Mouse (Mus musculus): ENCODE data around the gene Zdhhc18. TPM values are rescaled to one million over a fixed set of nuclear protein-coding genes. Genes with fewer than 3 reads are reported as not detected.

The Zdhhc18 gene
- polyA plus RNA-seq, 1 experiment from 2014 or later = 4.9 TPM

DNA sequence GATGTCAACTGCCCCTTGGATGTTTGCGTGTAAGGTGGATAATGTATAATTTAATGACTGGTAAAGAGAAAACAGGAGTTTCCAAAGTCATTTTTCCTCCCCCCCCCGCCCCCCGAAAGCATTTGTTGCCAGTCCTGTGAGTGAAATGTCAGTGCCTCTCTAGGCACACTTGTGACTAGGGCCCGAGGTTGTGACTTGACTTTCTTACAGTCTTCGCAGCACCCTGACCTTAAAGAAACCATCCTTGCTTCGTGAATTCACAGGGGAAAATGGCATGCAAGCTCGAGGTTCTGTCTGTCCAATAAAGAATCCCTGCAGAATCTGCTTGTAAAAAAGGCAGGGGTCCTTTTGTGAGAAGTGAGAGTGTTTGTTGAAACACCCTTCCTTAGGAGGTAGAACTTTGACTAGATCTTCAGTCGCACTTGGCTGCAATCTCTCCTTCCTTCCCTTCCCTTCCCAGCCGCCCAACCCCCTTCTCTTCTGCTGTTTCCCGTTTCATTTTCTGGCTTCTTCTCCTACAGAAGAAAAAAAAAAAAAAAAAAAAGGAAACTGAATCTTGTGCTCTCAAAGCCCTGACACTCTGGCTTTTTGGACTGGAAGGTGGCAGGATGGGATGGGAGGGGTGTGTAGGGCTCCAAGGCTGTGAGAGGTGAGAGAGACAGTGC, 23.8 kb upstream of the Zdhhc18 start:
- no peaks in the 10 kb centered on the region for H3K36me3 ChIP-seq
- ATAC-seq (replicated peaks) = no peak
- peak overlapping the region; percentile 79; the same call in 1 of the 2 replicates for H3K4me2 ChIP-seq (replicated peaks)
- 37% methylated on average over 10 of the region's 10 CpGs for WGBS
- H3K4me1 ChIP-seq = peaks cover 57% of the 10 kb centered on the region
- no peaks in the 10 kb centered on the region for H3K27me3 ChIP-seq
- H3K4me3 ChIP-seq = no peak overlapping the region
- H3K9ac ChIP-seq (replicated peaks) = peak overlapping the region; percentile 87; the same call in 1 of the 2 replicates
- no peaks in the 10 kb centered on the region for H3K9me3 ChIP-seq
- peak overlapping the region; percentile 99 for H3K27ac ChIP-seq (replicated peaks)

DNA sequence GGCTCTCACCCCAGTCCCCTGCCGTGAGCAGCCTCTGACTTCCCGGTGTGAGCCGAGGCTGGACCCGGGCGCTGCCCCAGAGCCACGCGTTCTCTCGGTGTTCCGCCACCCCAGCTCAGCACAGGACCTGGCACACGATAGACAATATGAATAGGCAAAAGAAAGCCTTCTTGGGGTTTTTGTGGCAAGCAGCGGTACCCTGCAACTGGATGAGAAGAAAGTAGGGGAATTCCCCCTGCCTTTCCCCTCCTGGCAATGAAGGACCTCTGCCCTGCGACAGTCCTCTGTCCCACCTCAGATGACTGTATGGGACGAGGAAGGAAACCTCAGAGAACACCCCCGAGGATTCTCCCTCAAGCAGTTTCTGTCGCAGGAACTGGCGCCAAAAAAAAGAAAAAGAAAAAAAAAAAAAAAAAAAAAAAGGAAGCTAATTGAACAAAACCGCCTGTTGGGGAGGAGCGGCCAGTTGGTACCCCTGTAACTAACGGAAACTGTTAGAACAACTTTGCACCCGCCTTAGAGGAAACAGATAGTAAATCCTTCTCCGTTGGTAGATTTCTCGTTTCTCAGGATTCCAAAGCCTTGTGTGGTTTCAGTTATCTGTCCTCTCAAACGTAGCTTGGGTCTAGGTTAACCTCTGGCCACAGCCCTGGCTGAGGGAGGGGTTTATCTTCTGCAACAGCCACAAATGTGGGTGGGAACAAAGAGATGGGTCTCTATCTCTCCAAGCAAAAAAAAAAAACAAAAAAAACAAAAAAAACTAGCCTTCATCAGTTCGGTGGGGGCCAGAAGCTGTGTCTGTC, 23.1 kb upstream of the Zdhhc18 start:
- peak overlapping the region; percentile 79 for H3K4me2 ChIP-seq (replicated peaks)
- H3K27ac ChIP-seq (replicated peaks) = peak overlapping the region; percentile 99
- H3K27me3 ChIP-seq = no peaks in the 10 kb centered on the region
- no peaks in the 10 kb centered on the region for H3K36me3 ChIP-seq
- peak overlapping the region; percentile 87 for H3K9ac ChIP-seq (replicated peaks)
- H3K4me1 ChIP-seq = peaks cover 57% of the 10 kb centered on the region
- 3% methylated on average over 24 of the region's 24 CpGs for WGBS
- no peak for ATAC-seq (replicated peaks)
- no peaks in the 10 kb centered on the region for H3K9me3 ChIP-seq
- H3K4me3 ChIP-seq = peak overlapping the region; percentile 90

- H3K4me1 ChIP-seq = peaks cover 57% of the 10 kb centered on the region
- peak within 1 kb of the TSS; percentile 90 for H3K4me3 ChIP-seq
- under 1% methylated on average over 74 of the region's 76 CpGs for WGBS
- H3K9ac ChIP-seq (replicated peaks) = peak within 1 kb of the TSS; percentile 87
- H3K9me3 ChIP-seq = no peaks in the 10 kb centered on the region
- no peaks in the 10 kb centered on the region for H3K27me3 ChIP-seq
- peak within 1 kb of the TSS; percentile 99 for H3K27ac ChIP-seq (replicated peaks)
- H3K36me3 ChIP-seq = no peaks in the 10 kb centered on the region
- peak; percentile 89 for ATAC-seq (replicated peaks)
- peak within 1 kb of the TSS; percentile 79 for H3K4me2 ChIP-seq (replicated peaks)
These were observed 22.2 kb upstream of the Zdhhc18 start, which contains the start of gene Pigv for GRCm38 (mm10) chr4:133671881-133672844. Gene Pigv (minus strand): TSS chr4:133672647.

DNA sequence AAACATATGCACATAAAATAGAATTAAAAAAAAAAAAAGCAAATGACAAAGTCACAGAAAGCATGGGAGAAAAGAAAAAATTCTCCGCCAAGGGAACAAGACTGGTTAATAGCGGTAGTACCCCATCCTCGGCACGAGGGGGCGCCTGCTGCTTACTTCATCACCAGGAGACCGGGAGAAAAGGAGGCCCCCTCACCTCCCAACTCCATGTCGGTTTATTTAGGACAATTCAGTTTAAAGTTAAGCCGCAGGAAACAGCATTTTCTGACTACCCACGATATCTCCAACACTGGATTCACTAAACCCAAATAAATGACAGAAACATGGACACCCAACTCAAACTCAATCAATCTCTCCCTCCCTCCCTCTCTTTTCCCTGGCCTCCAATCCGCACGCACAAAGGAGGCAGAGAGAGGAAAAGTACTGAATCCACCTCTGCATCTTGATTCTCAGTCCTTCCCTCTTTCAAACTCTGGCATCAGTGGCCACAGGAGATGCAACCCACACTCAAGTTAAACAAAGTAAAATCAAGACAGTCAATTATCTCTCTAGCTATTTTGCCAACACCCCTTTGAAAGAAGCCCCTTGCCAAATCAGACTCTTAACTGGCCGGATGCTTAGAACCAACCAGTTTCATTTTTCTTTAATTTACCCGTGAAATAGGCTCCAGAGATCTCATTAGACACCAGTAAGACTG, 21.4 kb upstream of the Zdhhc18 start:
- Histone ChIP-seq H3K4me1 (peaks cover 51% of the 10 kb centered on the region), H3K4me3 (peak overlapping the region; percentile 90), H3K36me3 (no peaks in the 10 kb centered on the region), H3K27me3 (no peaks in the 10 kb centered on the region), H3K27ac (replicated peaks) (peak overlapping the region; percentile 99), H3K9ac (replicated peaks) (peak overlapping the region; percentile 87), H3K9me3 (no peaks in the 10 kb centered on the region), H3K4me2 (replicated peaks) (peak overlapping the region; percentile 79)
- ATAC-seq (replicated peaks) = no peak
- WGBS = 3% methylated on average over 13 of the region's 13 CpGs

DNA sequence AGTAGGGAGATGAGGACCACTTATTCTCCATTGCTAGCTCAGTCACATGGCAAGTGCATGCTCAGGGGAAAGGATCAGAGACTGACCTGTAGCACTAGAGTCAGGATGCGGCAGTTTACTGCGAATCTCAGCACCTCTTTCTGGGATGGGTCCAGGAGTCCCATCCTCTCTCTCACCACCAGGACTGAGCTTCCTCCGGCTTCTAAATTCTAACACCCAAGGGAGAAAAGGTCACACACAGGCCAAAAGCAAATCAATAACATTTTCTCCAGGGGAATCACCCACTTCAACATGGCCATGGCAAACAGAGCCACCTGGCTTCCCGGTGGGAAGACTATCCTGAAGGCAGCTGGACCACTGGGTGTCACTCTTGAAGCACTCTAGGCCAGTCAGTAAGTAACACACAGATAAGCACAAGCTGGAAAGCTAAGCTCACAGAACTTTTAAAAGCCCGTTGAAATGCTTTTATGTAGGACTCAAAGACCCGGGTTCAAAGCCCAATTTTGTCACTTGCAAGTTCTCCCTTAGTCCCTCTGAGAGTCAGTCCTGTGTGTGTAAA, 19.8 kb upstream of the Zdhhc18 start:
- H3K9me3 ChIP-seq = no peaks in the 10 kb centered on the region
- H3K4me3 ChIP-seq = no peak overlapping the region
- no peak overlapping the region for H3K9ac ChIP-seq (replicated peaks)
- no peak overlapping the region for H3K27ac ChIP-seq (replicated peaks)
- no peak for ATAC-seq (replicated peaks)
- H3K36me3 ChIP-seq = no peaks in the 10 kb centered on the region
- WGBS = 65% methylated on average over 6 of the region's 6 CpGs
- peaks cover 39% of the 10 kb centered on the region for H3K4me1 ChIP-seq
- no peak overlapping the region for H3K4me2 ChIP-seq (replicated peaks)
- H3K27me3 ChIP-seq = no peaks in the 10 kb centered on the region

GRCm38 (mm10) chr4:133668537-133668936, 18.6 kb upstream of the Zdhhc18 start:
- Histone ChIP-seq H3K9ac (replicated peaks) (no peak overlapping the region), H3K27ac (replicated peaks) (no peak overlapping the region), H3K36me3 (no peaks in the 10 kb centered on the region), H3K27me3 (no peaks in the 10 kb centered on the region), H3K9me3 (no peaks in the 10 kb centered on the region), H3K4me1 (peaks cover 30% of the 10 kb centered on the region), H3K4me3 (no peak overlapping the region), H3K4me2 (replicated peaks) (no peak overlapping the region)
- 70% methylated on average over 3 of the region's 3 CpGs for WGBS
- ATAC-seq (replicated peaks) = no peak

GRCm38 (mm10) chr4:133666199-133666598, 16.2 kb upstream of the Zdhhc18 start:
- WGBS = 91% methylated on average over 6 of the region's 6 CpGs
- no peaks in the 10 kb centered on the region for H3K9me3 ChIP-seq

DNA sequence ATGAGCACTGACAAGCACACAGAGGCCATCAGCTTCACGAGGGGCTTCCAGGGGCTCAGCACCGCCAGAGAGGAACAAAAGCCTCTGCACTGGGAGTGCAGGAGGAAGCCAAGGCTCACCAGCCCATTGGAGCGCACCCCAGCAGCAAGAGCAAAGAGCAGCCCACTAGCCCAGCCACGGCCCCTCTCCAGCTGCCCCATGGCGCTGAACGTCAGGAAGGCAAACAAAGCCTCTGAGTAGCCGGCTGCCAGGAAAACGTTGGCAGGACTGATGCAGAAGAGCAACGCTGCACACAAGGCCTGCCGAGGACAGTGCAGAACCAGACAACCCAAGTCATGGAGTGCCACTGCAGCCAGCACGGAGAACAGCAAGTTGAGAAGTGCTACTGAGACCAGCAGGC, 15.2 kb upstream of the Zdhhc18 start:
- peaks cover 17% of the 10 kb centered on the region for H3K4me1 ChIP-seq
- no peak for ATAC-seq (replicated peaks)
- no peak overlapping the region for H3K4me3 ChIP-seq
- no peak overlapping the region for H3K9ac ChIP-seq (replicated peaks)
- no peaks in the 10 kb centered on the region for H3K27me3 ChIP-seq
- H3K4me2 ChIP-seq (replicated peaks) = no peak overlapping the region
- H3K36me3 ChIP-seq = 0 out of 2 replicates have a peak, but pooled peaks cover 3% of the 10 kb centered on the region
- 0 out of 2 replicates have a peak overlapping the region, but pooled peaks have one; percentile 26 for H3K27ac ChIP-seq (replicated peaks)
- no peaks in the 10 kb centered on the region for H3K9me3 ChIP-seq
- WGBS = 47% methylated on average over 11 of the region's 11 CpGs

More at GRCm38 (mm10) chr4:133666199-133666598, 16.2 kb upstream of the Zdhhc18 start:
- no peak overlapping the region for H3K4me3 ChIP-seq
- no peaks in the 10 kb centered on the region for H3K27me3 ChIP-seq
- 0 out of 2 replicates have a peak, but pooled peaks cover 3% of the 10 kb centered on the region for H3K36me3 ChIP-seq
- H3K27ac ChIP-seq (replicated peaks) = no peak overlapping the region
- no peak overlapping the region for H3K9ac ChIP-seq (replicated peaks)
- peaks cover 16% of the 10 kb centered on the region for H3K4me1 ChIP-seq
- no peak for ATAC-seq (replicated peaks)
- H3K4me2 ChIP-seq (replicated peaks) = no peak overlapping the region

DNA sequence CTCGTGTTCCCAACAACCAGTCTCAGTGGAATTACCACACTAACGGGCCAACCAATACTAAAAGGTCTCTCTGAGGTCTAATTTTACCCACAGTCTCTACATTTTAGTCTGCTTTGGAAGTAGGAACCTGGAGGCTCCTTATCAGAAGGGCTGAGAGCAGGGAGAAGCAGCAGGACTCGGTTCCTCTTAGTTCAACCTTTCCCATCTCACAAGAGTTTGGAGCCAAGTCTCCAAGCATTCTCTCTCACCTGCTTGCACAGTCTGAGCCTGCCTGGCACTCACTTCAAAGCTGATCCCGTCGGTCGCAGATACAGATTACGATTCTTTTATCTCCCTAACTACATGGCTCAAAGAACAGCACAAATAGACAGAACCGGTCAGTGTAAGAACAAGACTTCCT, 13.0 kb upstream of the Zdhhc18 start:
- ATAC-seq (replicated peaks) = no peak
- H3K4me1 ChIP-seq = peaks cover 29% of the 10 kb centered on the region
- H3K4me3 ChIP-seq = no peak overlapping the region
- H3K9me3 ChIP-seq = no peaks in the 10 kb centered on the region
- no peak overlapping the region for H3K9ac ChIP-seq (replicated peaks)
- H3K4me2 ChIP-seq (replicated peaks) = no peak overlapping the region
- H3K27me3 ChIP-seq = no peaks in the 10 kb centered on the region
- 0 out of 2 replicates have a peak, but pooled peaks cover 3% of the 10 kb centered on the region for H3K36me3 ChIP-seq
- WGBS = 89% methylated on average over 8 of the region's 8 CpGs
- no peak overlapping the region for H3K27ac ChIP-seq (replicated peaks)

DNA sequence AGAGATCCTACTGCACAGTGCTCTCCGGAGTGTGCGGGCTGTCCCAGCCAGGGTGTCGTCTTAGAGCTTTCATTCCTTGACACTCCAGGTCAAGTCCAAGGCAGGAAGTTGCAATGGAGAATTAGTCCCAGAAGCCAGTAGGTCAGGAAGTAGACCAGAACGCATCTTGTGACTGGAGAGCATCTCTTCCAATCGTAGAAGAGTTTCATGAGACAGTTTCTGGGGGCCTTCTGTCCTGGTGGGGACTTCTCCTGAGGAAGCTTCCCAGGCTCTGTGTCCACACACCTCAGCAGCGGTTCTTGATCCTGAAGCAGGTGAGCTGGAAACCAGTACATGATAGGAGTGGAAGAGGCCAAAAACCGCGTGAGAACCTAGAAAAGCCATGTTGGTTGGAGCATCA, 12.5 kb upstream of the Zdhhc18 start:
- Histone ChIP-seq H3K27ac (replicated peaks) (no peak overlapping the region), H3K4me2 (replicated peaks) (no peak overlapping the region), H3K9me3 (no peaks in the 10 kb centered on the region), H3K9ac (replicated peaks) (no peak overlapping the region), H3K4me1 (peaks cover 34% of the 10 kb centered on the region), H3K36me3 (0 out of 2 replicates have a peak, but pooled peaks cover 3% of the 10 kb centered on the region), H3K4me3 (no peak overlapping the region), H3K27me3 (no peaks in the 10 kb centered on the region)
- 92% methylated on average over 8 of the region's 8 CpGs for WGBS
- ATAC-seq (replicated peaks) = no peak

All from forebrain, embryonic 15.5 days (tissue).